Mouse (Mus musculus) c-Kit-positive CD71-positive TER-119-negative erythroid progenitor cells, embryonic 14.5 days (primary cell): ENCODE data around the gene 5730522E02Rik.

ENCODE experiments used
- DNase-seq: peaks from one replicate; pipeline ENCODE4 v3.0.0-alpha.2; 2013; ENCODE audit warnings: low read depth

5730522E02Rik gene

DNA sequence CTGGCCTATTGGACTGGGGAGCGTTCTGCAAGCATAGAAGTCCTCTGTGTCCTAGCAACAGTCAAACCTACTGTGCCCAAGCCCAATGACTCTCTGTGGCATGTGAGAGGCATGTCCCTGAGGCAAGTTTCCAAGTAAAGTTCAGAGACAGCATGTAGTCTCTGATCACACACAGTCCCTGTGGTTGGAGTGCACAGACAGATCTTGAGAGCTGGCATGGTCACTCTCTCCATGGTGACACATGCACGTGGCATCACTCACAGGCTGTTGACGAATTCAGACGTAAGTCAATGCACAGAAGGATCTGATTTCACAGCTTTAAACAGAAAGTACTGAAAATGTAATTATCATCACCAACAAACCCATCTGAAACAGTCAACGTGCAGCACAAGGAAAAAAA is 210.8 kb downstream of the 5730522E02Rik start:
- no peak for DNase-seq

DNA sequence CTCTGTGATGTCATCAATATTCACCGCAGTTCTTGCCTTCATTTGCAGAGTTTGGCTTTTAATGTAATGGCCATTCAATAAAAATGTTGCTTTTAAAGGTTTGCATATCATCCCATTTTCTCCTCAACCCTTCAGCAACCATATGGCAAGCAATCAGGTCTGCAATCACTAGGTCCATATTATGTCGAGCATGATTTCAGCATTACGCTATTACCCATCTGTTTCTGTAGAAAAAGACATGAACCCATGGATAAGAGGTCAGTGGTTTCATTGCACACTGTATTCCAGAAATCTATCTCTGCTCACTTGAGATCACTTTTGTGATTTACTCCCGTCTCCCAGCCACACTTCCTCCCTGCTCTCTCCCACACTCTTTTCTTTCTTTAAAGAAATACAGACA is 213.1 kb downstream of the 5730522E02Rik start:
- no peak for DNase-seq

DNA sequence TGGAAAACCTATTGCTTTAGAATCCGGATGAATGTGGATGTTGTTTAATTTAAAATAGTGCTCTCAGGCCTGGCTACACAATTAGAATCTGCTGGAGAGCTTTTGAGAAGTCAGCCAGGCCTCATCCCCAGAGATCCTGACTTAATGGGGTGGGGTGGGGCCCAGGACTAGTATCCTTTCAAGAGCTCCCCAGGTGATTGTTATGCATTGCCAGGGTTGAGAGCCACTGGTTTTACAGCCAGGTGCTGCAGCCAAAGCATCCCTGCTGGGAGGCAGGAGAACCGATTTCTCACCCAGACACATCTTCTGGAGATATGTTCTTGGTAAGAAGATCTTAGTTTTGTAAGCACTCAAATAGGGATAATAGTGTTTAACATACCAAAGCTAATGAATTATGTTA is 216.4 kb downstream of the 5730522E02Rik start:
- DNase-seq: no peak

DNA sequence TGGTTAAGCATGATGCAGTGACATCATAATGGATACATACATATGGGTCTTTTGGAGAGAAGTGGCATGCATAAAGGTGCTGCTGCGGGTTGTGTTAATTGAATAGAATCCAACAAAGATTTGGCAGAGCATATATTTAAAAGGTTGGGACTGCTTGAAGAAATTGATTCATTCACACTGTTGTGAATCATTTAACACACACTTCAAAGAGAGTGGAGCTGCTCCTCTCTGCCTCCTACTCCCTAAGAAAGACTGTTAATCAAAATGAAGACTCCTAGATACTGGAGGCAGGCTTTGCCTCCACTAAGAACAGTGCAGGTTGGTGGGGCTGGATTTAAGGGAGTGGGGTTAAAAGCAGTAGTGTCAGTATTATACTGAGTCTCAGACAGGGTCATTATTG is 218.3 kb downstream of the 5730522E02Rik start:
- DNase-seq: no peak

DNA sequence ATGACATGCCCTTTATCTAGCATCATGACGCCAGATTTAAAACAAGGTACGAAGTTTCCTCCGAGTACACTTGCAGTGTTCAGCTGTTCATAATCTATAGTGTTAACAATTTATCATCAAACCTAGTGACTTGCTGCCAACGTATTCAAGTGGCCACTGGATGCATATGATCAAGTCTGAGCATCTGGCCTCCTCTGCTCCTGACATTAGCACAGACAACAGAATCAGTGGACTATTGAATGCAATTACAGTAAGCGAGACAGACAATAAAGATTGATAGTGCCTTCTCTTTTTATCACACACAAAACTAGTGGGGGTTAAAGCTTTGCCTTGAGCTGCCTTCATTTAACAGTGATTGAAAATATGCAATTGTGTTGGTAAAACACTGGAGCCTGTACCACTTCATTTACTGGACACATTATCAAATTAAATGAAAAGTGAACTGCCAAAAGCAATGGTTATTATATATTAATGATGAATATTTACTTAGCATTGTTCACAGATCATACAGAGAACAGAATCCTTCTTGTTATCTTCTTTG is 231.8 kb downstream of the 5730522E02Rik start:
- DNase-seq: no peak

DNA sequence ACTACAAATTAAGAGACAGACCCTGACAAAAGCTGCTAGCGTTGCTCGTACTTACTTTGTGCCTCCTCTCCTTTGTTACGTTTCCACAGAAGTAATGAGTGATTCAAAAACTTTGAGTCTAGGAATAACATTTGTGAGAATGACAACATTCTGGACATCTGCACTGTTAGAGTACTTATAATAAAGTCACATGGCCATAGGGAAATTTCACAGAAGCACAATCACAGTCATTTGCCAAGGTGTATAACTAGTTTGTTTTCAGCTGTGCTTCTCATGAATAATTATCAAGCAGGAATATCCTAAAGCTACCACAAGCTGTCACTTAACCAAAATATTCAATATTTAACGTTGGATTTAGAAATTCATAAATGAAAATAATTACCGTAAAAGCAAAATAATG is 269.1 kb downstream of the 5730522E02Rik start:
- no peak for DNase-seq

DNA sequence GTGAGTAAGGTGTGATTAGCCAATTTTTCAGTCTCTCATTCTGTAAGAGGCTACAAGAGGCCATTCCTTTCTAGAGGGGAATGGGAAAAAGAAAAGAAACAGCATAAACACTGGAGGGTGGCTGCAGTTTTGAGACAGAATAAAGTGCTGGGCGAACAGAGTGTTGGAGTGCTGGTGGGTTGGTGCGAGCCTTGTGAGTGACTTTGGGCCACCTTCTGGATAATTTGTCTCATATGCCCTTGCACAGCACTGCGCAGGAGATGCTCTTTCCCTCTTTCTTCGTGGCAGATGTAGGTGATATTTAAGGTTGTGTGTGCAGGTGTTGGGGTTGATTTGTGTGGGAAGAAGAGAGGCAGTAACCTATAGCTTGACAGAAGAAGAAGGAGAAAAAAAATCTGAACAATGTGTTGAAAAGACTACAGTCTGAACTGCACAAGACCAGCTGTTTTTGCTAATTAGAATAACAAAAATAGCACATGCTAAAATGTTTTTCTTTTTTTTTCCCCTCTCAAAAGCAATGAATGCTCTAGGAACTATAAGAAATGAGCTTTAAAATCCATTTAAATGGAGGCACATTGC is 269.8 kb downstream of the 5730522E02Rik start:
- no peak for DNase-seq

DNA sequence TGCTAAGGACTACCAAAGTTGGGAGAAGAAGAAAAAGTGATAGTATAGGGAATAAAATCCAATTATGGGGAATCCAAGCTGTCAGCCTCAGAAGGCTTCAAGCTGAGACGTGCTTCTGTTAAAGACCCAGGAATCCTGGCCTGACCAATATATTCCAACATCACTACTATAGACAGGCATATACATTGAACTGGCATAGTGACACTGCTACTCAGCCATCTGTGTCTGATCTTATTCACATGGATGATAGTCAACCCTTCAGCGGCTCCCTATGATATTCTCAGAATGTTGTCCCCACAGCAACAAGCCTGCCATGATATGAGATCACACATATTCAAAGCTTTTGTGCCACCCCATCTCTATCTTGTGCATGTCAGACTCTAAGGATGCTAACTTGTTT is 284.3 kb downstream of the 5730522E02Rik start:
- no peak for DNase-seq

DNA sequence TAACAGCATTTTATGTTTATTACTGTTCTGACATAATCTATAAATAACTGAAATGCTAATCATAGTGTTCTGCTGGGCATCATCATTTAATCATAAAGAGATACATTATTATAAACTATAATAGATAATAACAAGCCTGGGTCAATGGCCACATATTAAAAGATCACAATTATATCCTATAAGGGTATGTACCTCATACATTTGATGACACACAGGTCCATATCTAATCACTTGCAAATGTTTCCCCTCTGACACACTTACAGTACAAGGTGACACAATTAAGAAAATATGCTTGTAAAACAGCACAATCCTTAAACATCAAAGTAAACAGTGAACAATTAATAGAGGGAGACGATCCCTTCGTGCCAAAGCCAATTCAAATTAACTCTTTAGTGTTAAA is 308.2 kb downstream of the 5730522E02Rik start:
- no peak for DNase-seq

DNA sequence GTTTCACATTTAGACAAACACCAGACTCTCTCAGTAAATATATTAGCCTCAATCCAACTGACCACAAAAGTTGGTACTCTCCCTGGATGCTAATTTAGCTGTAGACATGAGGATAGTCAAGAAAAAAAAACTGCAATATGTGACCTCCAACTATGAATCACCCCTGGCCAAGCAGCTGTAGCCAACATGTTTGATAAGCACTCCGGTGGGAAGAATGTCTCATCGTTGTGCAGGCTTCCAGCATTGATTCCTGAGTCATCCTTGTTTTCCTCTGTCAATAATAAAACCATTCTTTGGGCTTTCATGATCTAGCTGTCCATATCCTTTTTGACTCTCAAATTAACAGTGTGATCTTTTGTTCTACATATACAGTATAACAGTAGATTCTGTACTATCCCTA is 308.9 kb downstream of the 5730522E02Rik start:
- DNase-seq: no peak

DNA sequence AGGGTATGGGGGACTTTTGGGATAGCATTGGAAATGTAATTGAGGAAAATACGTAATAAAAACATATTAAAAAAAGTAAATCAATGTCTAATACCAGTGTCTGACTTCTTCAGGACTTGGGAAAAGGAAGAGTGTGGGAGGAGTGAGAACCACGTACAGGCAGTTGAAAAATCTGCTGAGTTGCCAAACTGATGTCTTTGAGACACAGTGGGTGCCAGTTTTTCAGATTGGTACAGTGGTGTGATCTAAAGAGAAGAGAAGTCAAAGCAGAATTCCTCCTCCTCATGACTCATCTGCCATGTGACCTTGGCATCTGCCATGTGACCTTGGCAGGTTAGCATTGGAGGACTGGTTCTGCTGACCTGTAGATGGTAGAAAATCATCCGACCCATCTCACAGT is 316.7 kb downstream of the 5730522E02Rik start:
- no peak for DNase-seq

DNA sequence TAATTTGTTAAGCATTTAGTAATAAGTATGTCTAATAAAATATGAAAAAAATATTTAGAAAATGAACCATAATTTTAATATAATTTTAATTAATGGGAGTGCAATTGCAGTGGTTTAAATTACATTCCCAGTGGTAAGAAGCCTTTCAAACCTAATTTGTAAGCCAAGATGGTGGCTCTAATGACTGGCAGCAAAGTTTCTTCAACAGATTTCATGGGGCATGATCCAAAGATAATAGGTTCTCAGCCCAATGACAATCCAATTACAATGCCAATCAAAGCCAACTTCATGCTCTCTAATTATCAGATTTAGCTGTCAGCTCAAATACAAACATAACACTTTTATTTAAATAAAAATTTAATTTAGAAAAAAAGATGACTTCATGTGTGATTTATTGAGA is 337.6 kb downstream of the 5730522E02Rik start:
- no peak for DNase-seq

DNA sequence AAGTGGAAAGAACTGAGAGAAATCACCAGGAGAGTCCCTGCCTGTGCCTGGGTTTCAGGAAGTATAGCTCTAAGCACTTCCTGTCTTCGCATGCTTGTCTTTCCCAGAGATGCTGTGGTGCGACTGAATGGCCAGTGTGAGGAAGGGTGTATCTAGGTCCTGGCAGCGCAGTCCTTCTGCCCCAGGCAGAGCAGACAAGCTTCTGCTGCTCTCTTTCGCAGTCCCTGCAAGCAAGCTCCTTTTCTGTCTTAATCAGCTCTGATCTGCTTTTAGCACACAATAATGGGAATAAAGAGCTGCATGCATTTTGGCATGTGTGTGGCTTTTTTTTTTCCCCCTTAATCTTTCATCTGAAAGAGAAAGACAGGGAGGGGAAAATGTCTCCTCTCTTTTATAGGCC is 338.2 kb downstream of the 5730522E02Rik start:
- no peak for DNase-seq

DNA sequence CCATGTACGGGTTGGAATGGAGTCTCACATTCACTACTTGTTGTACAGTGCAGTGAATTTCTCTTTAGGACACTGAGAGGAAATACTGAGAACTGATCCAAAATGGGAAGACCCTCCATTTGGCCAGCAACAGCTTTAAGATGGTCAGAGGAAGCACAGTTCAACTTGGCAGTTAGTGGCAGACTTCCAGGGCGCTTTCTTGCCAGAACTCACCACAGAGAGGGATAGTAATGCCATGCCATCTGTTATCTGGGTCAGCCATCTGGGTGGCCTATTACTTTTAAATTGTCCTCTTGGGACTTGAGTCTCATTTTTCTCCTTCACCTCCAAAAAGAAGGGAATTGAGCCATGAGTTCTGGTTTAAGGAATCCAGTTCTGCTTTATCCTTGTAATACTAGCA is 344.3 kb downstream of the 5730522E02Rik start:
- DNase-seq: no peak

DNA sequence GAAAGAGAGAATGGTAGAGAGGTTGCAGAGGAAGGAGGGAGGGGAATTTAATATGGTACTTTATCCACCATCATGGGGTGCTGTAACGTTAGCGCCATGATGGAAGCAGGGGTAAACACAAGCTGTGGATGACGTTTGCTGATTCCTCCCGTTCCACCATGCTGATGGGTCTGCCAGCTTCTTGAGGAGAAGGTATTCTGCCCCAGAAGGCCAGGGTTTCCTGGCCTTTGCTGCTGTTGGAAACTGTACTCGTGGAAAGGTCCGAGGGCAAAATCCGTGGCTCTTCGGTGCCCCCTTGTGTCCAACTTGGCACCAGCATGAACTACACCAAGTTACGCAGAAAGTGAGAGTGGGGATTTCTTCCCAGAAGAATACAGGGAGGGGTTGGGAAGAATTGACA is 347.9 kb downstream of the 5730522E02Rik start:
- DNase-seq: no peak

DNA sequence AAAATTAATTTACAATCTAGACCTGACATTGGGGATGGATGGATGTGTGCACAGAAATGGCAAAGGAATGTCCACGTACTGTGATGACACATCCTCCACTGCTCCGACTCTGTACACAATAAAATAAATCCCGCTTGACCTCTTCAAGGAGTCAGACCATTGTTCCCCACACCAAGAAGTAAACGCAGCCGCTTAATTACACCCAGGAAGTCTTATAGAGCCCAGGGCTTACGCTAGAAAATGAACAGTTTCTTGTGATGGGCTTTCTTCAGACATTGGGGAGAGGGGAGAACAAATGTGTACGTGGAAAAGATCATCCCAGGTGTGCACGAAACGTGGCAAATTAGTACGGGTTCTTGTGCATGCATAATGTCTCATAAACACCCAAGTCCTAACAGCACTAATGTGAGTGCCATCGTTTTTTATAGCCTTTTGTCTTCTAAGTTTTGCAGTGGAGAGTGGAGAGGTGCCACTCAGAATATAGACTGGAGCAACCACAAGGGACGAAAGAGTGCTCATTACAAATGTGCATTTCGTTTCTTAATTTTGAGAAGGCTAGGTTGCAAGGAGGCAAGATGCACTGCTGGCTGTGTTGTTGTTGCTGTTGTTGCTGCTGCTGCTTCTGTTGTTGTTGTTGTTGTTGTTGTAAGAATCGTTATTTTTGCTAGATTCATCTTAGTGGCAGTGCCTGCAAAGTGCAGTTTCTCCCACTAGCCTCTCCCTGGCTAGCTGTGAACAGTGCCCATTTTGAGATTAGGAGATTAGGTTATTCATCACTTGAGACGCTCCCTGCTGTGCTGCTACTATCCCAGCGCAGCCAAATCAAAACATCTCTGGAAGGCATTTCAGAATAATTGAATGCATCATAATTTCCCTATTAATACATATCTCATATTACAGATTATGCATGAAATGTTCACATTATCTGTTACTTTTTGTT is 353.7 kb downstream of the 5730522E02Rik start:
- no peak for DNase-seq

DNA sequence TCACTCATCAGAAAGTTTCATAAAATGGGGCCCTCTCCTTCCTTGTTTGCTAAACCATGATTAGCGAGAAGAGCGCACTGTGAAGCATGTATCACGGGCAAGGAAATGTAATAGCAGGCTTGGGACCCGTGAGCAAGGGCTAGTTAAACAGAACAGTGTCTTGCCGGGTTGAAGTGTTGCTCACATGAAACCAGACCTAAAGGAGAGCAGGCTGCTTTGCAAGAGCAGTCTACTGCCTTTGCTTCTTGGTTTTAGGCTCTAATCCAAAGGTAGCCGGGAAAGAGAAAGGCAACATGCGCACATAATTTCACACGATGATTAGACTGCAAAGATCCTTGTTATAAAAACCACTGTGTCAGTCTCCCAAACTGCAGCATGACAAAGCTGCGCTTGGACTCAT is 354.8 kb downstream of the 5730522E02Rik start:
- no peak for DNase-seq

DNA sequence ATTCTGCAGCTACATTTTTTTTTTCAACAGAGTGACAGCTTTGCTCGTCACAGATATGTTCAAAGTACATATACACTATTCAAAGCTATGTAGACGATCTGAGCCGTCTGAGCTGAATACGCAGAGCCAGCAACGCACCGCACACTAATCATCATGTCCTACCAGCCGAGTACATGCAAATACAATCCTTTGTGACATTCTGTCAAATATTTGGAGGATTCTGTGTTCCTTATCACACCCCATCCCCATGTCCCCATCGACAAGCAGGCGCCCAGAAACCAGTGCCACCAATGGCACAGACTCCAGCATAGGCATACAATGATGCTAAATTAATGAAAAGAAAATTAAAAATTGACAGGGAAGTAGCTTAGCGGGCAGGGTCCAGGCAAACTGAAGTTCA is 356.3 kb downstream of the 5730522E02Rik start:
- no peak for DNase-seq

DNA sequence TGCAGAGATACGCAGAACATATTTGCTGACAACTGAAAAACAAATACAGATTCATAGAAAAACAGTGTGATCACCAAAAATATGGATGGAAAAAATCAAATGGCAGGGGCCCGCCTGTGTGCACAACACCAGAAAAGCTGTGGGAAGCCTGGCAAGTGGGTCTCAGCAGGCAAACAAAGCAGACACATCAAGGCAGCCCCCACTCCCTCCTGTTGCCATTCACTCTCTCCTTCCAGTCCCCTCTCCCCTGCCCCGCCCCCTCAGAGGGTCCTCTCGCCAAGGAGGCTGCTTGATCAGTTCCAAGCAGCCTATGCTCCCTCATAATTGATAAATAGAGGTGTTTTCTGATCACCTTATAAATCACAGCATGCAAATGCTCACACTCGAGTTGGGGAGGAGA is 357.5 kb downstream of the 5730522E02Rik start:
- no peak for DNase-seq

DNA sequence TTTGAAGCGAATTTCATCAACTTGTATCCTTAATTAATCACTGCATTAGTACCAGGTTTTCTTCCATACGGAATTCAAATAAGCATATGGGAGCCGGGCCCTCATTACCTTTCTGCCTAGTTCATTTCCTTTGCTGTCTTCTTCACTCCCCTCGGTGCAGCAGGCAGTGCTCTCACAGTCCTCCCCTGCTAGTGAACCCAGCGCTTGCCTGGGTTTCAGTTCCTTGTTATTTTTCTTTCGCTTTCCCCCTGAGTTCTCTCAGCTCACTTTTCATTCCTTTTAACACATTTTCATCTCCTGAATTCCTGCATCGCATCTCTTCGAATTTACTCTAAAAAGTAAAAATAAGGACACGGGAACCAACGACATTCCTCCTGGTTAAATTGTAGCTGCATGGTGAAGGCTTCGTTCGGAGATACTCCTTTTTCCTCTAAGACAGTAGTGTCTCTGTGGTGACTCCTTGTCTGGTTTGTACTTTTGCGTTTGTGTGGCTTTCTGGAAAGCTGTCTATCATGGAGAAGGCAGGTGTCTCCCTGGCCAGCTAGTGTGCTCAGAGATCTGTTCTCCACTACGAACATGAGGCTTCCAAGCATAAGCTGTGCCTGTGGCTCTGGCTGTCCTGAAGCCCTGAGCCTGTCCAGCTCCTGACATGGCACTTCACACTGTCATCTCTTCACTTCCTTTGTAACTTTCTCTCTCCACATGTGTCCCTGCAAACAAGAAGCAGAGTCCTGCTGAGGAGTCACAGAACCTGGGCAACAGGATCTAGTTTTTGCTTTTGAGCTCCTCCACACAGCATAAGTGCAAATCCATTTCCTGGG is 361.5 kb downstream of the 5730522E02Rik start:
- no peak for DNase-seq

DNA sequence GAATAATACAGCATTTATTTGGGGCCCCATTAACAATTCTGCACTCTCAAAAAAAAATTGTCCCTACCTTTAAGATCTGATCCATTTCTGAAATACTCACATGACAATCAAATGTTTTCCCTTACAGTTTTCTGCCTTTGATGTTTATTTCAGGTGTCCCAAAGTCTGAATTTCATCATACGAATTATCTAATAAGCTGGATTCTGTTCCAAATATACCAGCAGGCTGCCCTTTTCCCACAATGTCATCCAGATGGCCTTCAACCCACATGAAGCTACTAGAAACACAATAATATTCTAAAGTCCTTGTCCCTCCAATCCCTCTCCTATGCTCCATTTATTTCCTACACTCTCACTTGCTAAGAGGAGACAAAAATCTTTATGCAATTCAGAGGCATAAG is 372.1 kb downstream of the 5730522E02Rik start:
- no peak for DNase-seq

DNA sequence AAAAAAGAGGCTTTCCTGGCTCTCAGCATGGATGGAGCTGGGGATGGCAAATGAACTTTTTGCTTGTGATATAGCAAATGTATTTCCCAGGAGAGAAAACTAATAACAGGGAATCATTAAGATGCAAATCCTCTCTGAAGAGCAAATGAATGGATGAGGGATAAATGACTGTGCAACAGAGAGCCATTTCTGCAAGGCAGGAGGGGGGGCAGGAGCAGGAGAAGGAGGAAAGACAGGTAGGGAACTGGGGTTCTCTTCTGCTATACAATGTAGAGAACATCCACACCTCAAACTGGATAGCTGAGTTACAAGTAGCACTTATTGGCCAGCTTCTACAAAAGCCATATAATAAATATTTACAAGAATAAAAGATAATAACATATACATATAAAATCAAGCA is 390.8 kb downstream of the 5730522E02Rik start:
- DNase-seq: no peak

DNA sequence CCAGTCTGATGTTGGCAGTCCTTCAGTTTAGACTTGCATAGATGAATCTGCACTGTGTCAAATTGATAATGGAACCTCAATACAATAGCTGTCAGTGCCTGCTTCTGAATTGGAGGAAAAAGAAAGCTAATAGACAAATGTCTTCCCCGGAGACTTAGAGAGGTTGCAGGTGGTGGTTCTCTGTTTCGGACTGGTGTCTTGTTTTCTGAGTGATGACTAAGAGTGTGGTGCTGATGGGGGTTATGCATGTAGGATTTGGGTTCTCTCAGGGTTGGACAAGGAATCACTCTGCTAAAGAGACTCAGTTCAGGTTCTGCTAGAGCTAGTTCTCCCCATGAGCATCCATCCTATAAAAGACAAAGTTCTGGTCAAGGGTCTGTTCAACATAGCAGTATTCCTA is 397.1 kb downstream of the 5730522E02Rik start:
- DNase-seq: no peak
